Mouse (Mus musculus) intestine, embryonic 15.5 days (tissue): ENCODE measurements around the gene Herc4. TPM values are rescaled to one million over a fixed set of nuclear protein-coding genes. Genes with fewer than 3 reads are reported as not detected.

ENCODE experiments used
- polyA plus RNA-seq: library from polyadenylated mRNA; unstranded; fragments of >200 nt; fragmentation: Nextera tagmentation; extraction: Ambion mirVana; gene quantifications from 2 replicates; pipeline ENCODE4 v1.2.1, GENCODE M21; 2015

Herc4 gene
- polyA plus RNA-seq, 1 experiment from 2014 or later, result 30.2 TPM

Other genes with a start within 250 kb of the Herc4 start
- gene Hnrnph3, start 219.6 kb upstream of the Herc4 start, polyA plus RNA-seq, result 73.6 and 75.4 TPM in 2 replicates
- gene Pbld2, start 219.5 kb upstream of the Herc4 start, polyA plus RNA-seq, result 5.7 and 6.8 TPM in 2 replicates
- 2.6 and 6.4 TPM in 2 replicates for gene Pbld1, start 183.6 kb upstream of the Herc4 start, polyA plus RNA-seq
- 0.16 TPM in 1 of 2 replicates, not detected in the other for gene Atoh7, start 144.2 kb upstream of the Herc4 start, polyA plus RNA-seq
- gene Mypn, start 39.9 kb upstream of the Herc4 start, polyA plus RNA-seq, result 0.04 and 0.08 TPM in 2 replicates
- gene Sirt1, start 137.9 kb downstream of the Herc4 start, polyA plus RNA-seq, result 4.0 and 5.2 TPM in 2 replicates
- 8.6 and 9.8 TPM in 2 replicates for gene Dnajc12, start 138.6 kb downstream of the Herc4 start, polyA plus RNA-seq
- gene Gm7075, start 178.0 kb downstream of the Herc4 start, polyA plus RNA-seq, result not detected in 2 replicates
- gene Ctnna3, start 186.3 kb downstream of the Herc4 start, polyA plus RNA-seq, result 0.98 and 1.3 TPM in 2 replicates